Mouse (Mus musculus) ES-Bruce4 (cell line): ENCODE measurements around the gene Srgap1. TPM values are rescaled to one million over a fixed set of nuclear protein-coding genes. Genes with fewer than 3 reads are reported as not detected.

ENCODE experiments used
- H3K27ac ChIP-seq: 2 replicates; pipeline ENCODE4 v1.5.1; 2012; ENCODE audit warnings: low read length, inconsistent platforms; ENCODE audit not compliant: insufficient read depth
- H3K27me3 ChIP-seq: 2 replicates; pipeline ENCODE4 v1.6.1; 2012; ENCODE audit warnings: mild to moderate bottlenecking, low read length, inconsistent platforms; ENCODE audit not compliant: control insufficient read depth, poor library complexity, insufficient read depth, severe bottlenecking
- H3K36me3 ChIP-seq: 2 replicates; pipeline ENCODE4 v1.6.1; 2012; ENCODE audit warnings: inconsistent platforms, mild to moderate bottlenecking, low read length, moderate library complexity; ENCODE audit not compliant: control insufficient read depth, poor library complexity, insufficient read depth, severe bottlenecking
- H3K4me1 ChIP-seq: one replicate; pipeline ENCODE4 v1.8.1; 2011; ENCODE audit warnings: low read length; ENCODE audit not compliant: control insufficient read depth, insufficient read depth
- H3K4me3 ChIP-seq: 2 replicates; pipeline ENCODE4 v1.5.1; 2011; ENCODE audit warnings: low read depth, mild to moderate bottlenecking, low read length
- H3K9ac ChIP-seq: 2 replicates; pipeline ENCODE4 v1.6.1; 2012; ENCODE audit warnings: low read depth, mild to moderate bottlenecking, inconsistent platforms; ENCODE audit not compliant: poor library complexity, severe bottlenecking
- H3K9me3 ChIP-seq: replicated peaks from 2 replicates; pipeline ENCODE4 v1.6.1; 2012; ENCODE audit warnings: mild to moderate bottlenecking, low read length, inconsistent platforms; ENCODE audit not compliant: control insufficient read depth, poor library complexity, insufficient read depth, severe bottlenecking
- CTCF ChIP-seq: IDR thresholded peaks from one replicate; pipeline ENCODE4 v1.8.1; 2011; ENCODE audit warnings: low read depth, low read length
- EP300 ChIP-seq: IDR thresholded peaks from 2 replicates; pipeline ENCODE4 v1.6.1; 2011; ENCODE audit warnings: low read depth, low read length; ENCODE audit not compliant: insufficient read depth
- POLR2A ChIP-seq: IDR thresholded peaks from one replicate; pipeline ENCODE4 v1.8.1; 2011; ENCODE audit warnings: low read length; ENCODE audit not compliant: insufficient read depth
- polyA plus RNA-seq: library from polyadenylated mRNA; stranded (reverse); fragments of >200 nt; gene quantifications from 2 replicates; pipeline ENCODE4 v1.2.4, GENCODE M21; 2011; ENCODE audit warnings: low read depth; ENCODE audit not compliant: missing spikeins, insufficient read depth, insufficient read length

The Srgap1 gene
- polyA plus RNA-seq, 1 experiment, result 8.0 TPM

GRCm38 (mm10) chr10:121902651-121903050 is 144.5 kb downstream of the Srgap1 start:
- TF ChIP-seq EP300, result no peak
- no peak for TF ChIP-seq POLR2A
- TF ChIP-seq CTCF, result no peak
- no peak overlapping the region for H3K9ac ChIP-seq

GRCm38 (mm10) chr10:121900772-121901171 is 146.3 kb downstream of the Srgap1 start:
- Histone ChIP-seq H3K4me1 (no peaks in the 10 kb centered on the region), H3K36me3 (no peaks in the 10 kb centered on the region), H3K27me3 (no peaks in the 10 kb centered on the region; the same call in 1 of the 2 replicates), H3K27ac (no peak overlapping the region), H3K9me3 (no peaks in the 10 kb centered on the region), H3K9ac (no peak overlapping the region), H3K4me3 (no peak overlapping the region)
- TF ChIP-seq CTCF (no peak), POLR2A (no peak), EP300 (no peak)

More at GRCm38 (mm10) chr10:121902651-121903050, 144.5 kb downstream of the Srgap1 start:
- Histone ChIP-seq H3K4me1 (no peaks in the 10 kb centered on the region), H3K27me3 (no peaks in the 10 kb centered on the region; the same call in 1 of the 2 replicates), H3K9me3 (no peaks in the 10 kb centered on the region), H3K4me3 (no peak overlapping the region), H3K27ac (no peak overlapping the region), H3K36me3 (no peaks in the 10 kb centered on the region)

GRCm38 (mm10) chr10:121899706-121900105 is 147.4 kb downstream of the Srgap1 start:
- H3K36me3 ChIP-seq, result no peaks in the 10 kb centered on the region
- TF ChIP-seq EP300, result no peak
- TF ChIP-seq POLR2A, result no peak
- TF ChIP-seq CTCF, result no peak
- no peaks in the 10 kb centered on the region for H3K9me3 ChIP-seq
- H3K4me1 ChIP-seq, result no peaks in the 10 kb centered on the region
- no peak overlapping the region for H3K9ac ChIP-seq
- no peak overlapping the region for H3K27ac ChIP-seq
- no peaks in the 10 kb centered on the region; the same call in 1 of the 2 replicates for H3K27me3 ChIP-seq
- no peak overlapping the region for H3K4me3 ChIP-seq

GRCm38 (mm10) chr10:121897835-121898370 is 149.2 kb downstream of the Srgap1 start:
- TF ChIP-seq CTCF (no peak), POLR2A (no peak), EP300 (no peak)
- no peaks in the 10 kb centered on the region for H3K9me3 ChIP-seq
- H3K4me1 ChIP-seq, result no peaks in the 10 kb centered on the region
- no peaks in the 10 kb centered on the region; the same call in 1 of the 2 replicates for H3K27me3 ChIP-seq
- H3K4me3 ChIP-seq, result no peak overlapping the region
- no peak overlapping the region for H3K27ac ChIP-seq
- no peak overlapping the region for H3K9ac ChIP-seq
- H3K36me3 ChIP-seq, result no peaks in the 10 kb centered on the region

GRCm38 (mm10) chr10:121891390-121892067 is 155.6 kb downstream of the Srgap1 start:
- H3K27ac ChIP-seq, result no peak overlapping the region
- H3K9me3 ChIP-seq, result no peaks in the 10 kb centered on the region
- no peaks in the 10 kb centered on the region for H3K27me3 ChIP-seq
- H3K4me3 ChIP-seq, result no peak overlapping the region
- H3K9ac ChIP-seq, result no peak overlapping the region
- TF ChIP-seq CTCF, result no peak
- TF ChIP-seq EP300, result no peak
- no peak for TF ChIP-seq POLR2A
- no peaks in the 10 kb centered on the region for H3K36me3 ChIP-seq
- no peaks in the 10 kb centered on the region for H3K4me1 ChIP-seq

- H3K27me3 ChIP-seq, result no peaks in the 10 kb centered on the region
- H3K9ac ChIP-seq, result no peak overlapping the region
- no peaks in the 10 kb centered on the region for H3K4me1 ChIP-seq
- no peaks in the 10 kb centered on the region for H3K36me3 ChIP-seq
- H3K27ac ChIP-seq, result no peak overlapping the region
- no peak overlapping the region for H3K4me3 ChIP-seq
- no peak for TF ChIP-seq EP300
- no peak for TF ChIP-seq POLR2A
- no peak for TF ChIP-seq CTCF
- H3K9me3 ChIP-seq, result no peaks in the 10 kb centered on the region
Measured at GRCm38 (mm10) chr10:121890061-121890460, 157.1 kb downstream of the Srgap1 start.
